Mouse (Mus musculus) heart, postnatal 14 days (tissue): ENCODE results near the gene Cdca7l. TPM values are rescaled to one million over a fixed set of nuclear protein-coding genes. Genes with fewer than 3 reads are reported as not detected.

Experiments
- DNase-seq, 2 experiments: peaks; one replicate each; pipeline ENCODE4 v3.0.0; 2021 to 2022
- intact Hi-C: fragments of 180-260 bp; cut with DNase I; formaldehyde crosslinking; loops from one replicate; pipeline ENCODE4 v1.15.1; 2025
- total RNA-seq, 2 experiments: library from RNA; stranded (reverse); gene quantifications; 2 replicates each; pipeline ENCODE4 v1.2.3; 2021

Cdca7l gene
- total RNA-seq, 2 experiments from 2014 or later = 0.76 to 1.0 TPM

- DNase-seq = no peak
- intact Hi-C loops = no loop called here
Measured at GRCm38 (mm10) chr12:117807637-117808036, 3.5 kb downstream of the Cdca7l start.

- intact Hi-C loops = no loop called here
- no peak for DNase-seq
Measured at GRCm38 (mm10) chr12:117808355-117809326, 4.6 kb downstream of the Cdca7l start.

GRCm38 (mm10) chr12:117809327-117810017 is 5.4 kb downstream of the Cdca7l start:
- DNase-seq = no peak
- intact Hi-C loops = no loop called here

GRCm38 (mm10) chr12:117810074-117810473 is 6.0 kb downstream of the Cdca7l start:
- intact Hi-C loops = no loop called here
- no peak for DNase-seq

GRCm38 (mm10) chr12:117820138-117820858 is 16.2 kb downstream of the Cdca7l start:
- intact Hi-C loops = loop anchor here (1.0 to 5.0 kb wide), 3 partner anchors 33 to 1035 kb away; no protein-coding TSS in a partner anchor
- DNase-seq = peak in 1 of 2 experiments; percentile 10

- DNase-seq = no peak
- intact Hi-C loops = loop anchor here (1.0 to 5.0 kb wide), 3 partner anchors 32 to 1034 kb away; no protein-coding TSS in a partner anchor
Measured at GRCm38 (mm10) chr12:117820859-117821221, 16.8 kb downstream of the Cdca7l start.

GRCm38 (mm10) chr12:117821394-117821793 is 17.3 kb downstream of the Cdca7l start:
- no peak for DNase-seq

GRCm38 (mm10) chr12:117828350-117828749 is 24.3 kb downstream of the Cdca7l start:
- no peak for DNase-seq
- intact Hi-C loops = no loop called here

More at GRCm38 (mm10) chr12:117821394-117821793, 17.3 kb downstream of the Cdca7l start:
- intact Hi-C loops = loop anchor here (2.0 to 5.0 kb wide), 2 partner anchors 636 to 1033 kb away; no protein-coding TSS in a partner anchor

GRCm38 (mm10) chr12:117831351-117831961 is 27.4 kb downstream of the Cdca7l start:
- intact Hi-C loops = no loop called here
- no peak for DNase-seq

GRCm38 (mm10) chr12:117832190-117832589 is 28.1 kb downstream of the Cdca7l start:
- intact Hi-C loops = no loop called here
- no peak for DNase-seq

- intact Hi-C loops = no loop called here
- no peak for DNase-seq
Measured at GRCm38 (mm10) chr12:117834652-117835051, 30.6 kb downstream of the Cdca7l start.

GRCm38 (mm10) chr12:117835371-117835770 is 31.3 kb downstream of the Cdca7l start:
- no peak for DNase-seq
- intact Hi-C loops = no loop called here

- intact Hi-C loops = no loop called here
- no peak for DNase-seq
Measured at GRCm38 (mm10) chr12:117837376-117837775, 33.3 kb downstream of the Cdca7l start.

GRCm38 (mm10) chr12:117840705-117841104 is 36.6 kb downstream of the Cdca7l start:
- DNase-seq = no peak
- intact Hi-C loops = no loop called here

- DNase-seq = no peak
- intact Hi-C loops = no loop called here
Measured at GRCm38 (mm10) chr12:117842676-117843075, 38.6 kb downstream of the Cdca7l start.

- intact Hi-C loops = no loop called here
Measured at GRCm38 (mm10) chr12:117843302-117844074, 39.4 kb downstream of the Cdca7l start.

GRCm38 (mm10) chr12:117844075-117844408 is 40.0 kb downstream of the Cdca7l start:
- intact Hi-C loops = no loop called here
- no peak for DNase-seq

More at GRCm38 (mm10) chr12:117843302-117844074, 39.4 kb downstream of the Cdca7l start:
- peak; percentile 60 to 65 for DNase-seq

- intact Hi-C loops = no loop called here
Measured at GRCm38 (mm10) chr12:117844917-117845316, 40.8 kb downstream of the Cdca7l start.

GRCm38 (mm10) chr12:117848621-117849020 is 44.5 kb downstream of the Cdca7l start:
- intact Hi-C loops = no loop called here
- DNase-seq = no peak

More at GRCm38 (mm10) chr12:117844917-117845316, 40.8 kb downstream of the Cdca7l start:
- no peak for DNase-seq
